Mouse (Mus musculus) forebrain, embryonic 13.5 days (tissue): ENCODE measurements around the gene Dhx32. TPM values are rescaled to one million over a fixed set of nuclear protein-coding genes. Genes with fewer than 3 reads are reported as not detected.
"Not testable (repeated sequence)": the region's sequence is repeated elsewhere in the genome, so short reads cannot be mapped to it uniquely, and the experiment has no call there.

Experiments
- ATAC-seq: fragments of 200-750 bp; cut with Nextera tagmentation; 2 replicates; pipeline ENCODE4 v1.8.0; 2017
- H3K27ac ChIP-seq: fragments of 300-500 bp; sonication (generic); 2 replicates; pipeline ENCODE4 v1.5.1; 2015; ENCODE audit warnings: inconsistent platforms, mild to moderate bottlenecking, moderate library complexity
- H3K27me3 ChIP-seq: fragments of 300-500 bp; sonication (generic); 2 replicates; pipeline ENCODE4 v1.6.1; 2015; ENCODE audit warnings: mild to moderate bottlenecking, inconsistent platforms
- H3K36me3 ChIP-seq: fragments of 300-500 bp; sonication (generic); 2 replicates; pipeline ENCODE4 v1.6.1; 2015; ENCODE audit warnings: mild to moderate bottlenecking, inconsistent platforms; ENCODE audit not compliant: poor library complexity, severe bottlenecking
- H3K4me1 ChIP-seq: fragments of 300-500 bp; sonication (generic); 2 replicates; pipeline ENCODE4 v1.6.1; 2015; ENCODE audit warnings: inconsistent platforms
- H3K4me2 ChIP-seq: fragments of 300-500 bp; sonication (generic); 2 replicates; pipeline ENCODE4 v1.6.1; 2015; ENCODE audit warnings: inconsistent platforms, mild to moderate bottlenecking, moderate library complexity
- H3K4me3 ChIP-seq: fragments of 300-500 bp; sonication (generic); 2 replicates; pipeline ENCODE4 v1.5.1; 2015; ENCODE audit warnings: mild to moderate bottlenecking, inconsistent platforms
- H3K9ac ChIP-seq: fragments of 300-500 bp; sonication (generic); 2 replicates; pipeline ENCODE4 v1.6.1; 2015; ENCODE audit warnings: mild to moderate bottlenecking, inconsistent platforms
- H3K9me3 ChIP-seq: fragments of 300-500 bp; sonication (generic); replicated peaks from 2 replicates; pipeline ENCODE4 v1.6.1; 2016; ENCODE audit warnings: inconsistent platforms
- WGBS: fragments of 180-500 bp; shearing (Covaris S2); methylation state at CpG from one replicate; pipeline ENCODE4 v1.1.7; 2015; 5-methylcytosine and 5-hydroxymethylcytosine counted together
- polyA plus RNA-seq: library from polyadenylated mRNA; unstranded; fragments of >200 nt; fragmentation: Nextera tagmentation; extraction: Ambion mirVana; gene quantifications from 2 replicates; pipeline ENCODE4 v1.2.1, GENCODE M21; 2015

The Dhx32 gene
- polyA plus RNA-seq, 1 experiment from 2014 or later, result 45.7 TPM

DNA sequence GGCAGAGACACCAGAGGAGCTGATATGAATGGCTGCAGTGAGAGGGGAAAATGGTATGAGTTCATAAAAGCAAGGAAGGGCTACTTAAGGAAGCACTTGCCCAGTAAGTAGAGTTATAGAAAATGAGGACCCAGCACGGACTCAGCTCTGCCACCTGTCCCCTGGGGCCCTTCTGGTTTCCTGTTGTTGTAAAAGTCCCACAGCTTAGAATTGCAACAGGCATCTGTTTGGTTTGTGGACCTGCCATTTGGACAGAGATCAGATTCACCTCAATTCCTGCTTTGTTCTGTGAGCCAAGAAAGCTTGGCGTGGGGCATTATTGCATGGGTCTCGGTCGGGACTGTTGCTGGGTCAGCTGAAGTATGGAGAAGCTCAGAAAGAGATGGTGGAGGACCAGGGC lies 67.1 kb downstream of the Dhx32 start:
- Histone ChIP-seq H3K36me3 (peaks cover 77% of the 10 kb centered on the region), H3K9me3 (no peaks in the 10 kb centered on the region), H3K27me3 (no peaks in the 10 kb centered on the region), H3K9ac (no peak overlapping the region), H3K27ac (no peak overlapping the region), H3K4me3 (no peak overlapping the region), H3K4me2 (no peak overlapping the region), H3K4me1 (0 out of 2 replicates have a peak, but pooled peaks cover 3% of the 10 kb centered on the region)
- ATAC-seq, result no peak
- WGBS, result 93% methylated on average over 4 of the region's 4 CpGs

DNA sequence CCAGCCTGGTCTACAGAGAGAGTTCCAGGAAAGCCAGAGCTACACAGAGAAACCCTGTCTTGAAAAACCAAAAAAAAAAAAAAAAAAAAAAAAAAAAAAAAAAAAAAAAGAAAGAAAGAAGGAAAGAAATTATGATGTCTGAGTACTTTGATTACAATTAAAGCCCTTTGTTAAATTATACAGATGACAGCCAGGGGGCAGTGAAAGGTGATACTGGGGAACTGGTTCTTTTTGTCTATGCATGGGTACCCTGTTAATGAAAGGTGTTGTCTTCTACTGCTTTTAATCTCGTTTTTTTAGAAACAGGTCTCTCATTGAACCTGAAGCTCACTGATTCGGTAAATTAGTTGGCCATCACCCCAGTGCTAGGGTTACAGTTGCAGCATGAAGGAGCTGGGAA lies 75.2 kb downstream of the Dhx32 start:
- no peak overlapping the region for H3K4me2 ChIP-seq
- H3K4me1 ChIP-seq, result peaks cover 16% of the 10 kb centered on the region
- H3K27me3 ChIP-seq, result no peaks in the 10 kb centered on the region
- no peak overlapping the region for H3K9ac ChIP-seq
- WGBS, result 90% methylated on average over 2 of the region's 2 CpGs
- no peak overlapping the region for H3K27ac ChIP-seq
- no peaks in the 10 kb centered on the region for H3K9me3 ChIP-seq
- H3K36me3 ChIP-seq, result 0 out of 2 replicates have a peak, but pooled peaks cover 4% of the 10 kb centered on the region
- H3K4me3 ChIP-seq, result no peak overlapping the region
- ATAC-seq, result no peak

DNA sequence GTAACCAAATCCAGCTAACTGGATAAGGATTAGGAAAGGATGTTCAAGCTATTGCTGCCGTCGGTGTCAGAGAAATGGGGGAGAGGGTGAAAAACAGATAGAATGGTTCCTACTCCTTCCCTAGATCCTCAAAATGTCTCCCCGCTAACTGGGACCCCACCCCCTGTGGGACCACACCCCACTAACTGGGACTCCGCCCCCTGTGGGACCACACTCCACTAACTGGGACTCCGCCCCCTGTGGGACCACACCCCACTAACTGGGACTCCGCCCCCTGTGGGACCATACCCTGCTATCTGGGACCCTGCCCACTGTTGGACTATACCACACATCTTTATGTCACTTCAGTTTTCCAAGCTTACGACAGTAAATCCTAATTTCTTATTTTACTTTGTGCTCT lies 78.6 kb downstream of the Dhx32 start:
- Histone ChIP-seq H3K9me3 (no peaks in the 10 kb centered on the region), H3K27ac (no peak overlapping the region), H3K9ac (no peak overlapping the region), H3K27me3 (no peaks in the 10 kb centered on the region), H3K36me3 (peaks cover 15% of the 10 kb centered on the region; the same call in 1 of the 2 replicates), H3K4me2 (no peak overlapping the region), H3K4me3 (no peak overlapping the region), H3K4me1 (peaks cover 5% of the 10 kb centered on the region)
- 96% methylated on average over 7 of the region's 7 CpGs for WGBS
- no peak for ATAC-seq

DNA sequence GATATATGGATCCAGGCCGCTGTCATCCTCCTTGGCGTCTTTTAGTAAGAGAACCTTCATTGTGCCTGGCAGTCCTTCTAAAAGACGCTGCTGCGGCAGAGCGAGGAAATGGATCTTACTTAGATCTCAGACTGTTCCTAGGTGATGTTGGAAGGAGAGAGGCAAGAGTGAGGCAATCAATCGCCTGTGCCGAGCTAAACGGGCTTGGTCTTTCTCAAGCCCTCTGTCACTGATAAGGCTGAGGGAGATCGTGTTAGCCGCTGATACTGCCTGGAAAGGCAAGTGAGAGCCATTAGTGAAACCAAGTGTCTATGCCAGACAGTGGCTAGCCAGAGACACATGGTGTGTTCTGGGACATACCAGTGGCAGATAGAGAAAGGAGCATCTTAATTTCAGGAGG lies 80.2 kb downstream of the Dhx32 start:
- no peak overlapping the region for H3K27ac ChIP-seq
- H3K4me1 ChIP-seq, result no peaks in the 10 kb centered on the region
- H3K9me3 ChIP-seq, result no peaks in the 10 kb centered on the region
- no peak overlapping the region for H3K4me3 ChIP-seq
- no peak overlapping the region for H3K9ac ChIP-seq
- H3K27me3 ChIP-seq, result no peaks in the 10 kb centered on the region
- peaks cover 15% of the 10 kb centered on the region for H3K36me3 ChIP-seq
- no peak for ATAC-seq
- H3K4me2 ChIP-seq, result no peak overlapping the region
- 95% methylated on average over 10 of the region's 10 CpGs for WGBS

DNA sequence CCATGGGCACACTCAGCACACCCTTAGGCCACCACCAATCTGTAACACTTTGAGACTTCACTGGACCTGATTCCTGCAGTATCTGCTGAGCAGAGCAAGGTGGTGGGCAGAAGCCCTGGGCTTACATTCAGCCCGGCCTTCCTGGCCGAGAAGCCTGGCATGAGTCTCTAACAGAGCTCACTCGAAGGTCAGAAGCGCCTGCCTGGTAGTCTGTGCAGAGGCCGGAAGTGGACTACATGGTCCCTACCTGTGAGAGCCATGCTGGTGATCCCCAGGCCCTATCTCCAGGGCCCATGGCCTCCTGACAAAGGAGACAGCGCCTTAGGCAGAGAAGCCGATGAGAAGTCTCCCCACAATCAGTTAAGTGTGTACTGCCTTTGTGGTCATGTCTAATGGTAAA lies 81.2 kb downstream of the Dhx32 start:
- Histone ChIP-seq H3K9ac (no peak overlapping the region), H3K9me3 (no peaks in the 10 kb centered on the region), H3K27ac (no peak overlapping the region), H3K4me1 (no peaks in the 10 kb centered on the region), H3K4me2 (no peak overlapping the region), H3K27me3 (no peaks in the 10 kb centered on the region), H3K4me3 (no peak overlapping the region), H3K36me3 (peaks cover 19% of the 10 kb centered on the region)
- no peak for ATAC-seq
- WGBS, result 92% methylated on average over 7 of the region's 7 CpGs

DNA sequence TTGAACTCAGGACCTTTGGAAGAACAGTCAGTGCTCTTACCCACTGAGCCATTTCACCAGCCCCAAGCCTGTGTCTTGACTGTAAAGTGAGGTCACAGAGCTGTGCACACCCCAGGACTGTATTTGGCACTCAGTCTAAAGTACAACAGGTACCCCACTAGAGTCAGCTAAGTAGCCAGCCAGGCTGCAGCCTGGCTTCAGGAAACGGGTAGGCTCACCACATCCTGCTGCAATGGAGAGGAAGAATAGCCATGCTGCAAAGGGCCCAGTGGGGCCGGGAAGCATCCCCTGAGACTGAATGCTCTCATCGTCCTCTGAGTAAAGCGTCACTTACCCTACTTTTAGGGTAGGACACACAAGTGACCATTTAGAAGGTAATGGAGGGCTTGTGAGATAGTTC lies 82.6 kb downstream of the Dhx32 start:
- Histone ChIP-seq H3K4me1 (no peaks in the 10 kb centered on the region), H3K9me3 (no peaks in the 10 kb centered on the region), H3K36me3 (peaks cover 24% of the 10 kb centered on the region), H3K4me2 (no peak overlapping the region), H3K27ac (no peak overlapping the region), H3K27me3 (no peaks in the 10 kb centered on the region), H3K9ac (no peak overlapping the region), H3K4me3 (no peak overlapping the region)
- 91% methylated on average over 4 of the region's 4 CpGs for whole genome bisulfite sequencing
- no peak for ATAC-seq

DNA sequence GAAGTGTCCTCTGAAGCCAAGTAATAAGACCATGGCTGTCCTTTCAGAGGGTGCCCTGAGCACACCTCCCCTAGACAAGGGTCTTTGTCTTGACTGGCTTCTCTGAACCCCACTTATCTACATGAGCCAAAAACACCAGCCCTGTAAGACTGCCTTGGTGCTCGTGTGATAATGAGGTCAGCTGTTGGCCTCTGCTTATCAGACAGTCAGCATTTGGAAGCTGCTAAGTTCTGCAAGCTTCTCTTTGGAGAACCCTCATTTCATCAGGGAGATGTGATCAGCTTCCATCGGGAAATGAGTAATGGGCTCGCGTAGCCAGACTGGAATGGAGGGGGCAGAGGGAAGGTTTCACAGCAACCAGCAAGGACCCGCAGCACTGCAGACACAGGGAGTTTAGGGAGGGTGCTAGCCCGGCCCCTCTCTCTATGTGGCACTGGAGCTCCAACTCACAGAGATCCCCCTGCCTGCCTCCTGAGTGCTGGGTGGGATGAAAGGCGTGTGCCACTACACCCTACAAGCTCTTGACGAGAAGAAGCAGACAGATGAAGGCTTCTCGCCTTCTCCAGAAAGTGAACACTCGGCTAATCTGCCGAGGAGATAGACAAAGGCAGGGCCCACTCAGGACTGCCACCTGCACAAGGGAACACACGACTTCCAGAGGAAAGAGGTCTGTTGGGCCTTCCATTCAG lies 84.4 kb downstream of the Dhx32 start:
- Histone ChIP-seq H3K9ac (no peak overlapping the region), H3K4me3 (no peak overlapping the region), H3K36me3 (peaks cover 27% of the 10 kb centered on the region), H3K4me1 (no peaks in the 10 kb centered on the region), H3K4me2 (no peak overlapping the region), H3K9me3 (no peaks in the 10 kb centered on the region), H3K27ac (no peak overlapping the region), H3K27me3 (no peaks in the 10 kb centered on the region)
- 89% methylated on average over 12 of the region's 12 CpGs for WGBS
- ATAC-seq, result no peak

DNA sequence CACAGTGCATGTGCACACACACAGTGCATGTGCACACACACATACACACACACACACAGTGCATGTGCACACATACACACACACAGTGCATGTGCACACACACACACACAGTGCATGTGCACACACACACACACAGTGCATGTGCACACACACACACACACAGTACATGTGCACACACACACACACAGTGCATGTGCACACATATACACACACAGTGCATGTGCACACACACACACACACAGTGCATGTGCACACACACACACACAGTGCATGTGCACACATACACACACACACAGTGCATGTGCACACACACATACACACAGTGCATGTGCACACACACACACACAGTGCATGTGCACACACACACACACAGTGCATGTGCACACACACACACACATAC lies 96.9 kb downstream of the Dhx32 start:
- not testable (repeated sequence) for H3K4me1 ChIP-seq, H3K27ac ChIP-seq, H3K9ac ChIP-seq, H3K27me3 ChIP-seq, H3K4me2 ChIP-seq, ATAC-seq, H3K4me3 ChIP-seq
- H3K9me3 ChIP-seq, result peaks cover 20% of the 10 kb centered on the region
- peaks cover 53% of the 10 kb centered on the region for H3K36me3 ChIP-seq

DNA sequence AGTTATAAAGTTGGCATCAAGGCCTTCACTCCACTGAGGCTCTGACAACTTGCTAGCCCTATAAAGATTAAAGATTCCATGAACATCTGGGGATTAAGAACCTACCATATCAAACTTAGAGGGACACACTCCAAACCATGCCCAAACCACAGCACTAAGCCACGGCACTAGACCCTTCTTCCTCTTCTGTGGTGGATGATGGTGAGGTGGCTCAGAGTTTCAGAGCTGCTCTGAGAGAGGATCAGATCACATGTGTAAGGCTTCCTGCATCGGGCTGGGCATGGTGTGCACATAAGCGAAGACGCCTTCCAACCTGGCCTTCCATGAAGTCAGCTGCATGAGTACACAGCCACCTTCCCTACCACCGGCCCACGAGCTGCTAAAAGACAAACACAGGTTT lies 97.8 kb downstream of the Dhx32 start:
- no peak for ATAC-seq
- H3K4me3 ChIP-seq, result no peak overlapping the region

DNA sequence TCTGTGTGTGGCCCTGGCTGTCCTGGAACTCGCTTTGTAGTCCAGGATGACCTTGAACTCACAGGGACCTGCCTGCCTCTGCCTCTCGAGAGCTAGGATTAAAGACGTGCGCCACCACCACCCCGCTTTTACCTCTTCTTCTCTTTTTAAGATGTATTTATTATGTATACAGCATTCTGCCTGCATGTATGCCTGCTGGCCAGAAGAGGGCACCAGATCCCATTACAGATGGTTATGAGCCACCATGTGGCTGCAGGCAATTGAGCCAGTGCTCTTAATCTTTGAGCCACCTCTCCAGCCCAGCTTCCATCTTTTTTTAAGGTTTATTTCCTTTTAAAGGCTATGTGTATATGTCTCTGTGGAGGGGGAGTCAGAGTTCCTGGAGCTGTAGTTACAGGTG lies 98.4 kb downstream of the Dhx32 start:
- no peak overlapping the region for H3K9ac ChIP-seq
- H3K27ac ChIP-seq, result no peak overlapping the region
- peaks cover 16% of the 10 kb centered on the region for H3K9me3 ChIP-seq
- H3K36me3 ChIP-seq, result peaks cover 38% of the 10 kb centered on the region
- no peak overlapping the region for H3K4me3 ChIP-seq
- no peak for ATAC-seq
- no peaks in the 10 kb centered on the region for H3K27me3 ChIP-seq
- WGBS, result 78% methylated on average over 5 of the region's 5 CpGs
- 0 out of 2 replicates have a peak, but pooled peaks cover 4% of the 10 kb centered on the region for H3K4me1 ChIP-seq
- no peak overlapping the region for H3K4me2 ChIP-seq

More for the DNA sequence above, 97.8 kb downstream of the Dhx32 start:
- H3K9ac ChIP-seq, result no peak overlapping the region
- no peaks in the 10 kb centered on the region for H3K27me3 ChIP-seq
- H3K4me2 ChIP-seq, result no peak overlapping the region
- H3K9me3 ChIP-seq, result peaks cover 20% of the 10 kb centered on the region
- peaks cover 43% of the 10 kb centered on the region for H3K36me3 ChIP-seq
- no peaks in the 10 kb centered on the region for H3K4me1 ChIP-seq
- no peak overlapping the region for H3K27ac ChIP-seq
- WGBS, result 96% methylated on average over 6 of the region's 6 CpGs

DNA sequence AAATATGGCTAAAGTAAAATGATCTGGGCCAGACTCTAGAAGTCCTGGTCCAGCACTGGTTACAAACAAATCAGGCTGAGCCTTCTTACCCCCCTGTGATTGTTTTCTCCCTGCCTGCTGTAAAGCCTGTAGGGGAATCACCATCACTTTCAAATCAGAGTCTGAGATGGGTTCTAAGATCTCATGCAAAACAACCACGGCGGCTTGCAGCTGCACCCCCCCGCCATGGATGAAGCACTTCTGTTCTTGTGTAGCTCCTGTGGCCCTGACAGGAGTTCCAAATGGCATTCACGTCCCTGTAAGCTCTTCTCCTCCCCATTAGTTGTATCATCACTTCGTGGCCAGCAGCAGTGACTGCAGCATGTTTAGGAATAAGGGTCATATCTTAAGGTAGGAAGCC lies 98.9 kb downstream of the Dhx32 start:
- Histone ChIP-seq H3K4me3 (no peak overlapping the region), H3K36me3 (peaks cover 33% of the 10 kb centered on the region), H3K4me2 (no peak overlapping the region), H3K9ac (no peak overlapping the region), H3K27ac (no peak overlapping the region), H3K4me1 (0 out of 2 replicates have a peak, but pooled peaks cover 4% of the 10 kb centered on the region), H3K27me3 (no peaks in the 10 kb centered on the region), H3K9me3 (peaks cover 12% of the 10 kb centered on the region)
- ATAC-seq, result no peak
- WGBS, result 88% methylated on average over 5 of the region's 5 CpGs

DNA sequence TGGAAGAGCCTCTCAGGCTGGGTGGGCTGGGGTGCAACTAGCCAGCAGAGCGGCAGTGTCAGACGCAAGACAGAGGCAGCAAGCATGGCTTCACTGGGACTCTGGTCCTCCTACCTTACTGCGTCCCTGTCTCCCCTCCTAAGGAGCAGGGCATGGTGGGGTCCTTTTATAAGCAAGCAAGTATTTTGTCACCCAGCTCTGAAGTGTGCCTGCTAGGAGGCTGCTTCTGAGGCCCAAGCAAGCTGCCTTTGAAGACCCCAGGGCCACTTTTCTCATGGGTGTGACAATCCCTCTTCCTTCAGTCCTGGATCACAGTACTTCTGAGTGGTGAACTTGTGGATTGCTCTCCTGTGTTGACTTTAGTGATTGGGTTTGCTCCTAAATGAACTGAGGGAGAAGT lies 102.6 kb downstream of the Dhx32 start, which contains the start of gene Mmp21:
Mmp21 (minus strand) TSS at position 101 of the 400 bp plus-strand sequence.
- Histone ChIP-seq H3K4me2 (no peak within 1 kb of the TSS), H3K9ac (no peak within 1 kb of the TSS), H3K36me3 (peaks cover 8% of the 10 kb centered on the region), H3K4me1 (0 out of 2 replicates have a peak, but pooled peaks cover 4% of the 10 kb centered on the region), H3K4me3 (no peak within 1 kb of the TSS), H3K27ac (no peak within 1 kb of the TSS), H3K9me3 (no peaks in the 10 kb centered on the region), H3K27me3 (no peaks in the 10 kb centered on the region)
- WGBS, result 77% methylated on average over 3 of the region's 3 CpGs
- ATAC-seq, result no peak

DNA sequence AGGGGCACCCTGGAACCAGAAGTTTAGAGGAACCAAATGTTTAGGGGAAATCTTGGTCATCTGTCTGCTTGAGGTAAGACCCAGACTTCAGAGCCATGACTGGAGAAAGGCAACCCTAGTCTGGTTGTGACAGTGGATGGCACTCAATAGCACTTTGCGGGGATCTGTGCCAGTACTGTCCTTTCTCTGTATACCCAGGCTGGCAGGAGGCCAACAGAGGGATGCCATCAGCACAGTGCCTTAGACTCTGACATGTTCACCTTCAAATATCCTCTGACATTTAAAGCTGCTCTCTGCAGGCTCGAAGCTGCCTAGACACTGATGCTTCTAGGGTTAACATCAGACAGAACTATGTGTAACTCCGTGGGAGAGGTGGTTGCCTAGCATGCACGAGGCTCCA lies 103.1 kb downstream of the Dhx32 start:
- Histone ChIP-seq H3K4me1 (0 out of 2 replicates have a peak, but pooled peaks cover 4% of the 10 kb centered on the region), H3K36me3 (peaks cover 3% of the 10 kb centered on the region), H3K27me3 (no peaks in the 10 kb centered on the region), H3K9me3 (no peaks in the 10 kb centered on the region), H3K9ac (no peak overlapping the region), H3K27ac (no peak overlapping the region), H3K4me3 (no peak overlapping the region), H3K4me2 (no peak overlapping the region)
- no peak for ATAC-seq
- WGBS, result 66% methylated on average over 4 of the region's 4 CpGs
